Mouse (Mus musculus) limb, embryonic 13.5 days (tissue): ENCODE measurements around the gene Madd. TPM values are rescaled to one million over a fixed set of nuclear protein-coding genes. Genes with fewer than 3 reads are reported as not detected.

ENCODE experiments used
- polyA plus RNA-seq: library from polyadenylated mRNA; unstranded; fragments of >200 nt; fragmentation: Nextera tagmentation; extraction: Ambion mirVana; gene quantifications from 2 replicates; pipeline ENCODE4 v1.2.1, GENCODE M21; 2015

Gene Madd
- polyA plus RNA-seq, 1 experiment from 2014 or later, result 11.8 TPM

Other genes starting within 250 kb of the Madd start
- gene Celf1, start 243.5 kb downstream of the Madd start, polyA plus RNA-seq, result 80.3 and 89.7 TPM in 2 replicates
- 18.3 and 19.2 TPM in 2 replicates for gene Rapsn, start 148.2 kb downstream of the Madd start, polyA plus RNA-seq
- 316 and 328 TPM in 2 replicates for gene Psmc3, start 129.8 kb downstream of the Madd start, polyA plus RNA-seq
- 59.9 and 67.5 TPM in 2 replicates for gene Slc39a13, start 113.4 kb downstream of the Madd start, polyA plus RNA-seq
- gene Spi1, start 101.4 kb downstream of the Madd start, polyA plus RNA-seq, result 4.6 and 6.0 TPM in 2 replicates
- gene Mybpc3, start 65.7 kb downstream of the Madd start, polyA plus RNA-seq, result not detected in 2 replicates
- gene Nr1h3, start 19.0 kb upstream of the Madd start, polyA plus RNA-seq, result 1.7 TPM in 2 replicates
- 30.2 and 34.6 TPM in 2 replicates for gene Acp2, start 19.0 kb upstream of the Madd start, polyA plus RNA-seq
- 23.6 and 26.7 TPM in 2 replicates for gene Ddb2, start 53.1 kb upstream of the Madd start, polyA plus RNA-seq
- gene Pacsin3, start 72.1 kb upstream of the Madd start, polyA plus RNA-seq, result 44.8 and 47.4 TPM in 2 replicates
- 89.0 and 91.6 TPM in 2 replicates for gene Arfgap2, start 81.1 kb upstream of the Madd start, polyA plus RNA-seq